Mouse (Mus musculus): ENCODE results near the gene Fgf12.

DNA sequence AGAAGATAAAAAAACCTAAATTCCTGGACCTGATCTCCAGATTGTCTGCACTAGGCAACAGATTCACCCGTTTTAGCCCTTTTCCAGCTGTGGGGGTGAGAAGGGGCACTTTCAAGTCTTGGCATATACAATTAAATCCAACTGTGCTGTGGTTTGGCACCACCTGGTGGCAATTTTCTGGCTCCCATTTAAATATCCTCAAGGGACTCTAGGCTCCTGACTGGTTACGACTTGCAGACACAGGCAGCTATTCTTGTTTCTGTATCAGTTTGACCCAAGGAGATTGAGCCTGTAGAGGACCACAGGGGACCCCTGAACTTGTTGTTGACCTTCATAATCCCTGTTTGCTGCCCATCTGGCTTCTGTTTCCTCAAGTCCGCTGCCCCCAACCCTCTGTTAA lies 141.9 kb downstream of the Fgf12 start:
- TF ChIP-seq POLR2A (IDR thresholded peaks at IDR 0.05; ENCODE audit: control insufficient read depth, low read depth, low read length) = no peak
- no peak for TF ChIP-seq CTCF (IDR thresholded peaks at IDR 0.05; ENCODE audit: control insufficient read depth, insufficient read depth, insufficient replicate concordance, low read depth, low read length)

All from testis, adult 2 months (tissue).